Mouse (Mus musculus) CD4-positive, CD25-positive, alpha-beta regulatory T cell, adult 9 weeks (primary cell): ENCODE data around the gene Slc2a9. TPM values are rescaled to one million over a fixed set of nuclear protein-coding genes. Genes with fewer than 3 reads are reported as not detected.

Experiments
- polyA plus RNA-seq: library from polyadenylated mRNA; unstranded; fragments of 100-300 nt; shearing (Covaris generic); gene quantifications from one replicate; pipeline ENCODE4 v1.2.1, GENCODE M21; 2017

Slc2a9 gene
- polyA plus RNA-seq: 10.1 TPM

DNA sequence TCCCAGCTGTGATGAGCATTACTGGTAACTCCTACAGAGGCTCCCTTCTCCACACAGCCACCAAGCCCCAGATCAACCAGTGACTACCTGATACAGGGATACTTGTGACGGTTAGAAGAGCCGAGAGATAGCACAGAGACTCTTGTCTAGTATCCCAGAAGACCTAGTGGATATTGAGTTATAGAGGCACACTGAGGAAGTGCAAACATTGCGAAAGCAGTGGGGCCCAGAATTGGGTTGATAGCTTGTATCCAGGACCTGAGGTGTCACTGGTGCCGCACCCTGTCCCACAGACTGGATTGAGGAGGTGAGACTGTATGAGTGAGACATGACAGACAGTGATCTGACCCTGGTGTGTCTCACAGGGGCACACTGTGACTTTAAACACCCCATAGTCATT lies at the start of gene Slc2a9:
Gene Slc2a9 (minus strand): TSS at position 152 of the 400 bp plus-strand sequence.

DNA sequence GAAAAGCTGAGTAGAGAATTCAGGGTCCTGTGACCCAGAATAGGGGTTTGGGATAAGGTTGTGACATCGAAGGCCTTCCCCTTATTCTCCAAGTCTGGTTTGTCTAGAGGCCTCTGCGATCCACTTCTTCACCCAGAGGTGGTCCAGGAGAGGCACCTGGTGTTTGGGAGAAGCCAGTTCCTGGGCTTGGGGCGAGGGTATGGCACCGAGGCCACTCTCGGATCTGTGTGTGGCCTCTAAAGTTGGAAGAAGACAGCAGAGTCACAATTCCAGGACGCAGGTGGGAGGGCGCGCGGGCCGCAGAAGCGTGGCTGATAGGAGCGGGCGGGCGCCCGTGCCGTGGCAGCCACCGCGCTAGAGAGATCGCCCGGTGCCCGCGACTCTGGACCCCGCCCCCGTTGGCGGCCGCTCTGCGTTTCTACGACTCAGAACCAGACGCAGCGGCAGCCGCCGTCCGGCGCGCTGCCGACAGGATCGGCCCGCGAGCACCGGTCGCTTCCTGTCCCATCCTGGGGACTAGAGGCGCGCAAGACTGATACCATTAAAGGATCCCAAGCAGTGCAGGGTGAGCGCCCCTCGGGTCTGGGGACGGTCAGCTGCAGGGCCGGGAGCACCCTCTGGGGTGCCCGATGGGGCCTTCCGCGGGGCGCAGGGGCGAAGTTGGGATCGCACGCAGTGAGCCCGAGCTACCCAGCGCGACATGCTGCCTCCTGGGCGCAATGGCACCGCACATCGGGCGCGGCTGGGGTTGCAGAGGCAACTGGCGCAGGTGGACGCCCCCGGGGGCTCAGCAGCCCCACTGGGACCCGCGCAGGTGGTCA lies 183.8 kb downstream of the Slc2a9 start, which contains the start of gene Drd5:
Gene Drd5 (plus strand): TSS at position 402 of the 821 bp plus-strand sequence.

Other genes starting within 250 kb of the Slc2a9 start
- gene Tmem128, start 243.0 kb downstream of the Slc2a9 start, polyA plus RNA-seq: 164 TPM
- not detected for gene Otop1, start 227.2 kb downstream of the Slc2a9 start, polyA plus RNA-seq
- gene Drd5, start 183.8 kb downstream of the Slc2a9 start, polyA plus RNA-seq: not detected
- 419 TPM for gene Wdr1, start 60.1 kb upstream of the Slc2a9 start, polyA plus RNA-seq
- 0.52 TPM for gene Zfp518b, start 181.7 kb upstream of the Slc2a9 start, polyA plus RNA-seq